Mouse (Mus musculus) thymus, postnatal 4 days (tissue): ENCODE data around the gene BC003965.

ENCODE experiments used
- DNase-seq: peaks from one replicate; pipeline ENCODE4 v3.0.0; 2021

BC003965 gene

GRCm38 (mm10) chr17:25184129-25184691, at the start of gene BC003965:
BC003965 (plus strand) TSS chr17:25184554.
- peak; percentile 98 for DNase-seq

GRCm38 (mm10) chr17:25135622-25136021, 48.7 kb upstream of the BC003965 start:
- DNase-seq: no peak

- DNase-seq: no peak
Observed at GRCm38 (mm10) chr17:25138803-25139202, 45.6 kb upstream of the BC003965 start.

GRCm38 (mm10) chr17:25139960-25140359, 44.4 kb upstream of the BC003965 start:
- no peak for DNase-seq

GRCm38 (mm10) chr17:25162161-25162560, 22.2 kb upstream of the BC003965 start, which contains the start of gene Ccdc154:
Ccdc154 (plus strand) TSS chr17:25162461.
- DNase-seq: no peak

- DNase-seq: no peak
Observed at GRCm38 (mm10) chr17:25163387-25163786, 21.0 kb upstream of the BC003965 start.

GRCm38 (mm10) chr17:25164770-25165169, 19.6 kb upstream of the BC003965 start:
- no peak for DNase-seq

GRCm38 (mm10) chr17:25165970-25166671, 18.2 kb upstream of the BC003965 start:
- DNase-seq: no peak

GRCm38 (mm10) chr17:25169706-25170105, 14.6 kb upstream of the BC003965 start:
- DNase-seq: no peak

- no peak for DNase-seq
Observed at GRCm38 (mm10) chr17:25172558-25172957, 11.8 kb upstream of the BC003965 start.

- no peak for DNase-seq
Observed at GRCm38 (mm10) chr17:25175411-25175810, 8.9 kb upstream of the BC003965 start, which contains the start of gene Gm38655. Gm38655 (minus strand) TSS chr17:25175471.

- peak; percentile 32 for DNase-seq
Observed at GRCm38 (mm10) chr17:25183232-25183631, 1.1 kb upstream of the BC003965 start.

GRCm38 (mm10) chr17:25184961-25185360, 607 bp downstream of the BC003965 start:
- no peak for DNase-seq

GRCm38 (mm10) chr17:25187784-25188149, 3.4 kb downstream of the BC003965 start:
- DNase-seq: peak; percentile 25

- DNase-seq: peak; percentile 93
Observed at GRCm38 (mm10) chr17:25188150-25189031, 4.0 kb downstream of the BC003965 start, which contains the start of gene Unkl. Unkl (plus strand) TSS chr17:25188397.

GRCm38 (mm10) chr17:25189091-25189490, 4.7 kb downstream of the BC003965 start:
- DNase-seq: peak; percentile 34

- no peak for DNase-seq
Observed at GRCm38 (mm10) chr17:25202401-25202800, 18.0 kb downstream of the BC003965 start.

GRCm38 (mm10) chr17:25210006-25210405, 25.7 kb downstream of the BC003965 start:
- DNase-seq: no peak

- no peak for DNase-seq
Observed at GRCm38 (mm10) chr17:25210680-25211466, 26.5 kb downstream of the BC003965 start.

GRCm38 (mm10) chr17:25211705-25212104, 27.4 kb downstream of the BC003965 start:
- no peak for DNase-seq

GRCm38 (mm10) chr17:25215431-25215830, 31.1 kb downstream of the BC003965 start:
- no peak for DNase-seq

GRCm38 (mm10) chr17:25218967-25219366, 34.6 kb downstream of the BC003965 start:
- no peak for DNase-seq
